Mouse (Mus musculus) forebrain, embryonic 15.5 days (tissue): ENCODE data around the gene Ttc4. TPM values are rescaled to one million over a fixed set of nuclear protein-coding genes. Genes with fewer than 3 reads are reported as not detected.

Experiments
- polyA plus RNA-seq: library from polyadenylated mRNA; unstranded; fragments of >200 nt; fragmentation: Nextera tagmentation; extraction: Ambion mirVana; gene quantifications from 2 replicates; pipeline ENCODE4 v1.2.1, GENCODE M21; 2015

The Ttc4 gene
- polyA plus RNA-seq, 1 experiment from 2014 or later: 124 TPM

Other genes with a start within 250 kb of the Ttc4 start
- gene Pcsk9, start 214.6 kb downstream of the Ttc4 start, polyA plus RNA-seq: 0.75 and 0.80 TPM in 2 replicates
- gene Bsnd, start 186.7 kb downstream of the Ttc4 start, polyA plus RNA-seq: not detected in 2 replicates
- 4.0 and 4.5 TPM in 2 replicates for gene Dhcr24, start 117.9 kb downstream of the Ttc4 start, polyA plus RNA-seq
- not detected in 2 replicates for gene Lexm, start 61.7 kb downstream of the Ttc4 start, polyA plus RNA-seq
- gene Ttc22, start 56.5 kb downstream of the Ttc4 start, polyA plus RNA-seq: 0.34 and 0.62 TPM in 2 replicates
- 12.6 and 14.2 TPM in 2 replicates for gene Pars2, start 27.9 kb downstream of the Ttc4 start, polyA plus RNA-seq
- 0.20 and 0.87 TPM in 2 replicates for gene Mroh7, start 52.0 kb upstream of the Ttc4 start, polyA plus RNA-seq
- not detected in 2 replicates for gene Fam151a, start 54.9 kb upstream of the Ttc4 start, polyA plus RNA-seq
- gene Acot11, start 126.1 kb upstream of the Ttc4 start, polyA plus RNA-seq: 0.92 and 1.3 TPM in 2 replicates
- 198 and 201 TPM in 2 replicates for gene Ssbp3, start 231.8 kb upstream of the Ttc4 start, polyA plus RNA-seq